Mouse (Mus musculus) hindbrain, embryonic 12.5 days (tissue): ENCODE data around the gene Polr3gl. TPM values are rescaled to one million over a fixed set of nuclear protein-coding genes. Genes with fewer than 3 reads are reported as not detected.
A peak's percentile ranks its signal among the peaks of the same experiment; 100 is the strongest.

Experiments
- ATAC-seq: fragments of 200-750 bp; cut with Nextera tagmentation; 2 replicates; pipeline ENCODE4 v1.8.0; 2017; ENCODE audit warnings: moderate TSS enrichment; ENCODE audit not compliant: low FRiP score
- H3K27ac ChIP-seq: fragments of 300-500 bp; sonication (generic); 2 replicates; pipeline ENCODE4 v1.5.1; 2016; ENCODE audit warnings: mild to moderate bottlenecking
- H3K27me3 ChIP-seq: fragments of 300-500 bp; sonication (generic); 2 replicates; pipeline ENCODE4 v1.6.1; 2016; ENCODE audit warnings: mild to moderate bottlenecking
- H3K36me3 ChIP-seq: fragments of 300-500 bp; sonication (generic); 2 replicates; pipeline ENCODE4 v1.6.1; 2016; ENCODE audit warnings: mild to moderate bottlenecking
- H3K4me1 ChIP-seq: fragments of 300-500 bp; sonication (generic); 2 replicates; pipeline ENCODE4 v1.6.1; 2016
- H3K4me2 ChIP-seq: fragments of 300-500 bp; sonication (generic); replicated peaks from 2 replicates; pipeline ENCODE4 v1.6.1; 2016; ENCODE audit warnings: mild to moderate bottlenecking
- H3K4me3 ChIP-seq: fragments of 300-500 bp; sonication (generic); 2 replicates; pipeline ENCODE4 v1.5.1; 2016; ENCODE audit warnings: mild to moderate bottlenecking
- H3K9ac ChIP-seq: fragments of 300-500 bp; sonication (generic); 2 replicates; pipeline ENCODE4 v1.6.1; 2016; ENCODE audit warnings: mild to moderate bottlenecking, moderate library complexity
- H3K9me3 ChIP-seq: fragments of 300-500 bp; sonication (generic); replicated peaks from 2 replicates; pipeline ENCODE4 v1.6.1; 2016; ENCODE audit warnings: mild to moderate bottlenecking
- WGBS: fragments of 180-500 bp; shearing (Covaris S2); methylation state at CpG from one replicate; pipeline ENCODE4 v1.1.7; 2016; 5-methylcytosine and 5-hydroxymethylcytosine counted together
- polyA plus RNA-seq: library from polyadenylated mRNA; unstranded; fragments of >200 nt; fragmentation: Nextera tagmentation; extraction: Ambion mirVana; gene quantifications from 2 replicates; pipeline ENCODE4 v1.2.1, GENCODE M21; 2016

Gene Polr3gl
- polyA plus RNA-seq, 1 experiment from 2014 or later: 40.0 TPM

DNA sequence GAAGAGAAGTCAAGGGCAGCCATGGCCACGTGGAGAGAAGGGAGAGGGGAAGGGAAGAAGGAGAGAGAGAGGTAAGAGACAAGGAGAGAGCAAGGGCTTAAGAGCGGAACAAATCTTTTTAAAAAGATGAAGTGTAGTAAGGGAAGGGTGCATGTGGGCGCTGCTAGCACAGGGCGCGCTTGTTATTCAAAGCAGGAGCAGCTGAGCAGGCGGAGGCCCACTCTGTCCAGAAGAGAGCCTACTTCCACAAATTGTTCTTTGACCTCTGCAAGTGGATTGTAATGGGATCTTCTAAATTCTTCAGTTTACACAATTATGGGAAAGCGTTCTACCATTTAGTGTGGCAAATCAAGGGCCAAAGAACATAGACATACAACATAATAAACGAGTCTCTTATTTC, 25.4 kb downstream of the Polr3gl start:
- H3K9me3 ChIP-seq: no peaks in the 10 kb centered on the region
- H3K27me3 ChIP-seq: no peaks in the 10 kb centered on the region
- no peak for ATAC-seq
- H3K36me3 ChIP-seq: no peaks in the 10 kb centered on the region
- WGBS: 69% methylated on average over 8 of the region's 8 CpGs
- no peak overlapping the region for H3K4me2 ChIP-seq
- no peak overlapping the region for H3K27ac ChIP-seq
- no peak overlapping the region for H3K4me3 ChIP-seq
- no peak overlapping the region for H3K9ac ChIP-seq
- H3K4me1 ChIP-seq: peaks cover 2% of the 10 kb centered on the region; the same call in 1 of the 2 replicates

- Histone ChIP-seq H3K27me3 (no peaks in the 10 kb centered on the region), H3K4me1 (peaks cover 2% of the 10 kb centered on the region; the same call in 1 of the 2 replicates), H3K9me3 (no peaks in the 10 kb centered on the region), H3K27ac (no peak overlapping the region), H3K9ac (no peak overlapping the region), H3K4me3 (no peak overlapping the region), H3K36me3 (no peaks in the 10 kb centered on the region), H3K4me2 (no peak overlapping the region)
- ATAC-seq: no peak
- 88% methylated on average over 8 of the region's 8 CpGs for WGBS
Observed at GRCm38 (mm10) chr3:96566661-96567450, 27.1 kb downstream of the Polr3gl start.

DNA sequence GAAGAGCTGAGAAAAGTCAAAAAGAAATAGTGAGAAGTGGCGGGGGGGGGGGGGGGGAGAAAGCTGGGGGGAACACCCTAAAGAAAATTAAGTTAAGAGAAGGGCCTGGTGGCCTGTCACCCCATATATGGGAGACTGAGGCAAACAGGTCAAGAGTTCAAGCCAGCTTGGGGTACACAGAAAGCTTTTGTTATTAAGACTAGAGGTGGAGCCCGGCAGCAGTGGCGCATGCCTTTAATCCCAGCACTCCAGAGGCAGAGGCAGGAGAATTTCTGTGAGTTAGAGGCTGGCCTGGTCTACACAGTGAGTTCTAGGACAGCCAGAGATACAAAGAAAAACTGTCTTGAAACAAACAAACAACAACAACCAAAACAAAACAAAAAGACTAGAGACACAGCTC, 28.9 kb downstream of the Polr3gl start:
- Histone ChIP-seq H3K4me2 (no peak overlapping the region), H3K9me3 (no peaks in the 10 kb centered on the region), H3K4me1 (peaks cover 16% of the 10 kb centered on the region), H3K27me3 (no peaks in the 10 kb centered on the region), H3K4me3 (no peak overlapping the region), H3K36me3 (peaks cover 14% of the 10 kb centered on the region), H3K9ac (no peak overlapping the region), H3K27ac (no peak overlapping the region)
- 89% methylated on average over 3 of the region's 3 CpGs for WGBS
- ATAC-seq: no peak

DNA sequence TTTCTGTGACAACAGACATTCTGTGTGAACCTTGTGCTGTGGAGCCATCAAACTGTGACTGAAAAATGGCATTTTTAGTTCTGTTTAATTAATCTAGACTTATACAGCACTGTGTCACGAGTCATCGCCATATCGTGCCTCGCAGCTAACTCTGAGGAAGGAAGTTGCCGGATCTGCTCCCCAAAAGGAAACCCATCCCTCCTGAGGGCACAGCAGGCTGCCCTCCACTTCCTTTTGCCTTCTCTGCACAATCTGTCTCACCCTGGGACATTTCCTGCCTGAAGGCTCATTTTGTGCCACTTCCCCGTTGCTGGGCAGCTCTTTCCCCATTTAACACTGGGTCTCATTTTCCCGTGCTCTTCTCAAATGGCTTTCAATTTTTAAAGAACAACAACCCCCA, 29.3 kb downstream of the Polr3gl start:
- Histone ChIP-seq H3K9me3 (no peaks in the 10 kb centered on the region), H3K4me2 (no peak overlapping the region), H3K27me3 (no peaks in the 10 kb centered on the region), H3K4me1 (peaks cover 21% of the 10 kb centered on the region), H3K27ac (peak overlapping the region; percentile 30; the same call in 1 of the 2 replicates), H3K4me3 (no peak overlapping the region), H3K36me3 (peaks cover 19% of the 10 kb centered on the region), H3K9ac (no peak overlapping the region)
- WGBS: 72% methylated on average over 7 of the region's 7 CpGs
- ATAC-seq: no peak

- Histone ChIP-seq H3K27ac (peak overlapping the region; percentile 30; the same call in 1 of the 2 replicates), H3K4me3 (no peak overlapping the region), H3K4me1 (peaks cover 27% of the 10 kb centered on the region), H3K9me3 (no peaks in the 10 kb centered on the region), H3K27me3 (no peaks in the 10 kb centered on the region), H3K4me2 (no peak overlapping the region), H3K36me3 (peaks cover 21% of the 10 kb centered on the region), H3K9ac (no peak overlapping the region)
- ATAC-seq: no peak
- 74% methylated on average over 10 of the region's 10 CpGs for WGBS
Observed at GRCm38 (mm10) chr3:96563911-96564632, 29.9 kb downstream of the Polr3gl start.

- Histone ChIP-seq H3K9me3 (no peaks in the 10 kb centered on the region), H3K4me1 (peaks cover 34% of the 10 kb centered on the region), H3K4me2 (no peak overlapping the region), H3K9ac (no peak overlapping the region), H3K27me3 (no peaks in the 10 kb centered on the region), H3K27ac (no peak overlapping the region; the same call in 1 of the 2 replicates), H3K4me3 (no peak overlapping the region), H3K36me3 (peaks cover 21% of the 10 kb centered on the region)
- WGBS: 94% methylated on average over 8 of the region's 8 CpGs
- ATAC-seq: no peak
Observed at GRCm38 (mm10) chr3:96563267-96563666, 30.7 kb downstream of the Polr3gl start.

GRCm38 (mm10) chr3:96561946-96562681, 31.9 kb downstream of the Polr3gl start:
- no peak for ATAC-seq
- Histone ChIP-seq H3K27me3 (no peaks in the 10 kb centered on the region), H3K27ac (peak overlapping the region; percentile 52; the same call in 1 of the 2 replicates), H3K36me3 (peaks cover 21% of the 10 kb centered on the region), H3K9me3 (no peaks in the 10 kb centered on the region), H3K4me1 (peaks cover 35% of the 10 kb centered on the region), H3K9ac (no peak overlapping the region), H3K4me3 (no peak overlapping the region), H3K4me2 (no peak overlapping the region)
- WGBS: 59% methylated on average over 10 of the region's 10 CpGs

GRCm38 (mm10) chr3:96560881-96561668, 32.9 kb downstream of the Polr3gl start:
- WGBS: 91% methylated on average over 9 of the region's 9 CpGs
- peaks cover 21% of the 10 kb centered on the region for H3K36me3 ChIP-seq
- H3K4me1 ChIP-seq: peaks cover 44% of the 10 kb centered on the region
- H3K4me2 ChIP-seq: peak overlapping the region; percentile 82
- H3K27me3 ChIP-seq: no peaks in the 10 kb centered on the region
- H3K9ac ChIP-seq: no peak overlapping the region
- no peak for ATAC-seq
- no peaks in the 10 kb centered on the region for H3K9me3 ChIP-seq
- H3K4me3 ChIP-seq: peak overlapping the region; percentile 73; the same call in 1 of the 2 replicates
- peak overlapping the region; percentile 48; the same call in 1 of the 2 replicates for H3K27ac ChIP-seq

GRCm38 (mm10) chr3:96559911-96560850, 33.8 kb downstream of the Polr3gl start:
- Histone ChIP-seq H3K9me3 (no peaks in the 10 kb centered on the region), H3K27me3 (no peaks in the 10 kb centered on the region), H3K4me1 (peaks cover 51% of the 10 kb centered on the region), H3K9ac (peak overlapping the region; percentile 68), H3K4me3 (peak overlapping the region; percentile 73), H3K27ac (0 out of 2 replicates have a peak overlapping the region, but pooled peaks have one; percentile 13), H3K36me3 (peaks cover 21% of the 10 kb centered on the region), H3K4me2 (peak overlapping the region; percentile 82)
- no peak for ATAC-seq
- WGBS: 87% methylated on average over 23 of the region's 23 CpGs

DNA sequence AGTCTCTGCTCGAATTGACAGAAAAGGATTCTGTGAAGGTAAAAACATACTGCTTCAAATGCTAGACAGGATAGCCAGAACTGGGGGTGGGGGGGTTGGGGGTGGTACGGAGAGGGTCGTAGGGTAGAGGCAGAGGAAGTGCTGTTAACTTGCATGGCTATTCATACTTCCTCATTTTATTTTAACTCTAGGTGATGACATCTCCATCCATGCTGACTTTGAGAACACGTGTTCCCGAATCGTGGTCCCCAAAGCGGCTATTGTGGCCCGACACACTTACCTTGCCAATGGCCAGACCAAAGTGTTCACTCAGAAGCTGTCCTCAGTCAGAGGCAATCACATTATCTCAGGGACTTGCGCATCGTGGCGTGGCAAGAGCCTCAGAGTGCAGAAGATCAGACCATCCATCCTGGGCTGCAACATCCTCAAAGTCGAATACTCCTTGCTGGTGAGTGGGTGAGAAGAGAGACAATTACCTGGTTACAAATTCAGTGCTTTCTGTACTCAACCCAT, 34.5 kb downstream of the Polr3gl start:
- Histone ChIP-seq H3K27ac (no peak overlapping the region), H3K4me2 (peak overlapping the region; percentile 82), H3K9ac (peak overlapping the region; percentile 68), H3K27me3 (no peaks in the 10 kb centered on the region), H3K4me1 (peaks cover 53% of the 10 kb centered on the region), H3K4me3 (peak overlapping the region; percentile 73), H3K9me3 (no peaks in the 10 kb centered on the region), H3K36me3 (peaks cover 21% of the 10 kb centered on the region)
- no peak for ATAC-seq
- WGBS: 86% methylated on average over 12 of the region's 12 CpGs
